Mouse (Mus musculus) hindbrain, embryonic 16.5 days (tissue): ENCODE measurements at regions not wholly inside any gene's neighbourhood (a gene's known extent, or its start where the extent isn't known, plus 50 kb on each side); places are given as distances from the start of the nearest gene placed in this dataset.

Source experiments
- ATAC-seq: fragments of 200-750 bp; cut with Nextera tagmentation; 2 replicates; pipeline ENCODE4 v1.8.0; 2017; ENCODE audit warnings: moderate TSS enrichment, moderate library complexity
- H3K27ac ChIP-seq: fragments of 300-500 bp; sonication (generic); 2 replicates; pipeline ENCODE4 v1.5.1; 2014; ENCODE audit warnings: low read depth, mild to moderate bottlenecking, control low read depth, low read length, moderate library complexity
- H3K27me3 ChIP-seq: fragments of 300-500 bp; sonication (generic); replicated peaks from 2 replicates; pipeline ENCODE4 v1.6.1; 2014; ENCODE audit warnings: low read length; ENCODE audit not compliant: control insufficient read depth, insufficient read depth
- H3K36me3 ChIP-seq: fragments of 300-500 bp; sonication (generic); 2 replicates; pipeline ENCODE4 v1.6.1; 2014; ENCODE audit warnings: mild to moderate bottlenecking, low read length, moderate library complexity, mixed read lengths; ENCODE audit not compliant: control insufficient read depth, insufficient read depth
- H3K4me1 ChIP-seq: fragments of 300-500 bp; sonication (generic); 2 replicates; pipeline ENCODE4 v1.6.1; 2014; ENCODE audit warnings: low read depth, low read length; ENCODE audit not compliant: control insufficient read depth, insufficient read depth
- H3K4me2 ChIP-seq: fragments of 300-500 bp; sonication (generic); 2 replicates; pipeline ENCODE4 v1.6.1; 2014; ENCODE audit warnings: mild to moderate bottlenecking, low read length, control low read depth, moderate library complexity
- H3K4me3 ChIP-seq: fragments of 300-500 bp; sonication (generic); 2 replicates; pipeline ENCODE4 v1.5.1; 2014; ENCODE audit warnings: mild to moderate bottlenecking, low read length, control low read depth, moderate library complexity
- H3K9ac ChIP-seq: fragments of 300-500 bp; sonication (generic); 2 replicates; pipeline ENCODE4 v1.6.1; 2014; ENCODE audit warnings: low read depth, mild to moderate bottlenecking, control low read depth, low read length, moderate library complexity
- H3K9me3 ChIP-seq: fragments of 300-500 bp; sonication (generic); 2 replicates; pipeline ENCODE4 v1.6.1; 2014; ENCODE audit warnings: mild to moderate bottlenecking, low read length, moderate library complexity; ENCODE audit not compliant: control insufficient read depth
- WGBS: fragments of 180-500 bp; shearing (Covaris S2); extraction: QIAGEN DNeasy Blood & Tissue Kit; methylation state at CpG from one replicate; pipeline ENCODE4 v1.1.7; 2014; 5-methylcytosine and 5-hydroxymethylcytosine counted together

DNA sequence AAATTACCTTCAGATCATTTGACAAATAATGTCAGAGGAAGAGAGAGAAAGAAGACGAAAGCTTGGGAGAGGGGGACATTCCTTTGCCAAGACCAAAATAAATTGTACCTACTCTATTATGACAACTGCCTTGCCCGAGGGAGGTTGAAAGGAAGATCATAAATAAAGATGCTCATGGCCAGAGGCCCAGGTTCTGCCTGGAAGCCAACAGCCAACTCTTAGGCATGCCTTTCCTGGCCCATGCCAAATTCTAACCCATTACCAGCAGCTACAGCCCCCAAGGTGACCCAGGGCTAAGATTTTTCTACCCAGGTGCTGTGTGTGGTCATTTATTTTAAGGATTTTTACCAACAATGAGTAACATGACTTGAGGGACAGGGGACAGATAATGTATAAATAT is 54.9 kb downstream of the Cbln1 start:
- no peak for ATAC-seq
- no peak overlapping the region for H3K4me2 ChIP-seq
- H3K9me3 ChIP-seq, result no peaks in the 10 kb centered on the region
- no peak overlapping the region for H3K9ac ChIP-seq
- no peaks in the 10 kb centered on the region for H3K27me3 ChIP-seq
- H3K4me3 ChIP-seq, result no peak overlapping the region
- 70% methylated on average over 2 of the region's 2 CpGs for WGBS
- no peaks in the 10 kb centered on the region for H3K36me3 ChIP-seq
- no peak overlapping the region for H3K27ac ChIP-seq
- no peaks in the 10 kb centered on the region for H3K4me1 ChIP-seq

DNA sequence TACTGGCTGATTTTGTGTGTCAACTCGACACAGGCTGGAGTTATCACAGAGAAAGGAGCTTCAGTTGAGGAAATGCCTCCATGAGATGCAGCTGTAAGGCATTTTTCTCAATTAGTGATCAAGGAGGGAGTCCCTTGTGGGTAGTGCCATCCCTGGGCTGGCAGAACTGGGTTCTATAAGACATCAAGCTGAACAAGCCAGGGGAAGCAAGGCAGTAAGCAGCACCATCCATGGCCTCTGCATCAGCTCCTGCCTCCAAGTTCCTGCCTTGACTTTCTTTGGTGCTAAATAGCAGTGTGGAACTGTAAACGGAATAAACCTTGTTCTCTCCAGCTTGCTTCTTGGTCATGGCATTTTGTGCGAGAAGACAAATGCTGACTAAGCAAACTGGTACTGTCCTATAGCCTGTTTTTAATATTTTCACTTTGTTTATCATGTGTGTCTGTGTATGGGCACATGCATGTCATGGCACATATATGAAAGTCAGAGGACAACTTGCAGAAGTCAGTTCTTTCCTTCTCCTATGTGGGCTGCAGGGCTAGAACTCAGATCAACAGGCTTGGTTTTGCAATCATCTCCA is 57.3 kb downstream of the Cbln1 start:
- Histone ChIP-seq H3K9ac (no peak overlapping the region), H3K4me1 (no peaks in the 10 kb centered on the region), H3K27ac (no peak overlapping the region), H3K9me3 (no peaks in the 10 kb centered on the region), H3K4me2 (no peak overlapping the region), H3K36me3 (no peaks in the 10 kb centered on the region), H3K27me3 (no peaks in the 10 kb centered on the region), H3K4me3 (no peak overlapping the region)
- no peak for ATAC-seq
- WGBS, result 83% methylated on average over 3 of the region's 3 CpGs

DNA sequence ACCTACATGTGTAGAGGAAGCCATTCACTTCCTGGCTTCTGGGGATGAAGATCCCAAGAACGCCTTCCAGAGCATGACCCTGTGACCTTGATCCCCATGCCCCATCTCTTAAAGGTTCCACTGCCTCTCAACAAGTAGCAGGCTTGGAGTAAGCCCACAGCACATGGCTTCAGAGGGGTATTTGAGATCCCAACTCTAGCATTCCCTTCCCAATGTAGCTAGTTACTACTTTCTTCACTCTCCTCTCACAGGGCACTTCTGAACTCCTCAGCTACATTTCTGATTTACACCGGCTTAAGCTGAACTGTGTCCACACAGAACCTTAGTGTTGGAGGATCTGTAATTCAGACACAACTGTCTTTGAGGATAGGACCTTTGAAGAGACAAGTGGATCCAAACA is 83.4 kb downstream of the Cbln1 start:
- no peak overlapping the region for H3K4me2 ChIP-seq
- H3K9ac ChIP-seq, result no peak overlapping the region
- no peaks in the 10 kb centered on the region for H3K4me1 ChIP-seq
- no peak overlapping the region for H3K4me3 ChIP-seq
- no peaks in the 10 kb centered on the region for H3K9me3 ChIP-seq
- no peaks in the 10 kb centered on the region for H3K27me3 ChIP-seq
- no peak overlapping the region for H3K27ac ChIP-seq
- ATAC-seq, result no peak
- H3K36me3 ChIP-seq, result no peaks in the 10 kb centered on the region
- 70% methylated on average over 2 of the region's 2 CpGs for WGBS

DNA sequence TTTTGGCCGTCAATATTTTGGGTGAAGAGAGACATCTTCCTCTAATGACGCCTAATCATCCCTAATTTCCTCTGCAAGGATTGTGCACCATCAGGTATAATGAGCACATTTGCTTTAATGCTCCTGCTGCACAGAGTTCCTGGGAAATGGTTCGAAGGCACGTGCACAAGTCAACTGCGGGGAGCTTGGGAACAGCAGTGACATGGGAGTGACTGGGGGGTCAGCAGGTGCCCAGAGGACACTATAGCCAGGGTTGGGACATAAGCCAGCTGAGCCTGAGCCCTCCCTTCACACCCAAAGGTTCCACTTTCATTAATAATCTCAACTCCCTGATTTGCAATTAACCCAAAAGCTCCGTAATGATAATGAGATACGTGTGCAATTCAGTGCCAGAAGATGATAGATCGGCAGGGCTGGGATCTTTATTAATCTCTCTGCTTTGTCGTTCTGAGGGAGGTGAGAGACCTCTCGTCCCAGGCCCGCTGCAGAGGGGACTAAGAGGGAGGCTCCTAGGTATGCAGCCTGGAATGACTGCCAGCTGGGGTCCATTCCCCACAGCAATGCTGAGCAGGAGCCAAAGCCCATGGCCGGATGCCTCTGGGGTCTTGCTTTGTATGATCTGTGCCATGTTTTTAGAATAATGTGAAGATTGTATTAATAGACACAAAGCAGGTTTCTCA is 88.7 kb downstream of the Cbln1 start:
- Histone ChIP-seq H3K4me1 (no peaks in the 10 kb centered on the region), H3K4me3 (no peak overlapping the region), H3K27ac (0 out of 2 replicates have a peak overlapping the region, but pooled peaks have one; percentile 37), H3K36me3 (no peaks in the 10 kb centered on the region), H3K9ac (no peak overlapping the region), H3K4me2 (no peak overlapping the region), H3K9me3 (no peaks in the 10 kb centered on the region), H3K27me3 (no peaks in the 10 kb centered on the region)
- ATAC-seq, result 0 out of 2 replicates have a peak, but pooled peaks have one; percentile 61
- WGBS, result 34% methylated on average over 12 of the region's 12 CpGs

DNA sequence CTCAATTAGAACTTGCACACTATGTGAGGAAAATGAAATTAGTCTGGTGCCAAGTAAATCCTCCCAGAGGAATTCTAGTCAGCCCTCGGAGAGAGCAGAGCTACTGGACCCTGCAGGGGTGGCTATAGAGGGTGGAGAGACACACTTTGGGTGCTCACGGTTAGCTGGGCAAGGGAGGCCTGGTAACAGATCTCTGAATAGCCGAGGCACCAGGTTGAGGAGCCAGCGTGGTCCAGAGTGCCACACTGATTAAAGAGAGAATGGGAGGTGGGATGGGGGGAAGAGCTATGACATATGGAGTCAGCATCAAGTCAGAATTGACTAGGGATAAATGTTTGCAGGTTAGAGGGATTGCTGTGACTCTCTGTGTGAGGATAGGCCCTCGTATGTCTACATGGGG is 90.1 kb downstream of the Cbln1 start:
- Histone ChIP-seq H3K9me3 (no peaks in the 10 kb centered on the region), H3K9ac (no peak overlapping the region), H3K4me2 (no peak overlapping the region), H3K27ac (no peak overlapping the region), H3K36me3 (no peaks in the 10 kb centered on the region), H3K4me3 (no peak overlapping the region), H3K27me3 (no peaks in the 10 kb centered on the region), H3K4me1 (no peaks in the 10 kb centered on the region)
- ATAC-seq, result no peak
- 76% methylated on average over 5 of the region's 5 CpGs for WGBS

DNA sequence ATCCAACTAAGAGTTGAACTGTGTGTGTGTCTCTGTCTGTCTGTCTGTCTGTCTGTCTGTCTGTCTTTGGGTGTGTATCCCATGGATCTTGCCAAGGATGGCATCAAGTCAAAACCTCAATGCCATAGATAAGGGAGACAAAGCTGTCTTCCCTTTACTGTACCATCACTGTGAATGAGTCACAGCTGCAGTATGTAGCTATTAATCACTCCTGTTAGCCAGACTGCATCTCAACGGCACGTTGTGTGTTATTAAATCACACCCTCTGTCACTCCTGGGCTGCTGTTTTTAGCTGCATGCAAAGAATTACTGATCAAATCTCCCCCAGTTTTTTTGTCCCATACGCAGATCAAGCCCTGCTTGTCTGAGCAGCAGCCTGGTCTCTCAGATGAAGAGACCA is 91.6 kb downstream of the Cbln1 start:
- H3K36me3 ChIP-seq, result no peaks in the 10 kb centered on the region
- WGBS, result 40% methylated on average over 3 of the region's 3 CpGs
- no peaks in the 10 kb centered on the region for H3K9me3 ChIP-seq
- H3K27me3 ChIP-seq, result no peaks in the 10 kb centered on the region
- H3K9ac ChIP-seq, result no peak overlapping the region
- H3K4me2 ChIP-seq, result no peak overlapping the region
- no peaks in the 10 kb centered on the region for H3K4me1 ChIP-seq
- H3K4me3 ChIP-seq, result no peak overlapping the region
- ATAC-seq, result no peak
- no peak overlapping the region for H3K27ac ChIP-seq

DNA sequence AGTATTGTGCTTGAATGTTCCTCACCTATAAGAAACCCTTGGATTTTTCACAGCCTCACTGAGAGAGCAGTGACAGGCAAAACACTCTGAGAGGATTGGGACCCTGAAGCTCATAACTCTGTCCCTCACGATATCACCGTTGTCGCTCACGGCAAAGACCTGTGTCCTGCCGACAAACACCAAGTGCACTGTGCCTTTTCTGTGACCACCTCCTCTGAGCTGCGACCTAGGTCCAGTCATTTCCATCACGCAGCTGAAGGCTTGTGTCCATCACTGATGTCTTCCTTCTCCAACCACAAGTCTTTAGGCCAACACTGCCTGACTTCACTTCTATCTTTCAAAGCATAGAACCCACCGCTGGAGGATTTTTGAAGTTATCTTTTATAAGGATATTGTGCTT is 93.1 kb downstream of the Cbln1 start:
- no peaks in the 10 kb centered on the region for H3K9me3 ChIP-seq
- 96% methylated on average over 8 of the region's 8 CpGs for WGBS
- ATAC-seq, result no peak
- no peak overlapping the region for H3K9ac ChIP-seq
- no peak overlapping the region for H3K4me3 ChIP-seq
- H3K4me2 ChIP-seq, result no peak overlapping the region
- H3K4me1 ChIP-seq, result peaks cover 3% of the 10 kb centered on the region; the same call in 1 of the 2 replicates
- no peaks in the 10 kb centered on the region for H3K36me3 ChIP-seq
- H3K27ac ChIP-seq, result no peak overlapping the region
- no peaks in the 10 kb centered on the region for H3K27me3 ChIP-seq

DNA sequence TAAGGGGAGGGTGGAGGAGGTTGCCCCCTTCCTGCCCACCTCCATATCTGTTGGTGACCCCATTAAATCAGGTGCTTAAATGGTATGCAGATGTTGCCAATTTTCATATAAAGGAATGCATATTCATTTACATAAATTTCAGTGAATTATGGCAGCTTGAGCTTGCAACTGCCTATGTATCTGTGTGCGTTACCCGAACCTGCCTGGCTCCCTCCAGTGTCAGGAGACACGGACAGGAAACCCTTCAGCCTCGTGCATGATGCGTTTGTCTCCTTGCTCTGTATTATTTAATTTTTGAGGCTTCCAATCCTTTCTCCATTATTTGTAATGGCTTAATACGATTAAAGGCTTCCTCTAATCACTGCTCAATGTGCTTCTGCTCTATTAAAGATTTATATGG is 98.4 kb downstream of the Cbln1 start:
- WGBS, result 49% methylated on average over 6 of the region's 6 CpGs
- ATAC-seq, result no peak
- no peaks in the 10 kb centered on the region for H3K36me3 ChIP-seq
- no peak overlapping the region for H3K27ac ChIP-seq
- H3K4me2 ChIP-seq, result no peak overlapping the region
- H3K4me3 ChIP-seq, result no peak overlapping the region
- H3K9ac ChIP-seq, result no peak overlapping the region
- no peaks in the 10 kb centered on the region for H3K9me3 ChIP-seq
- H3K4me1 ChIP-seq, result peaks cover 3% of the 10 kb centered on the region; the same call in 1 of the 2 replicates
- H3K27me3 ChIP-seq, result no peaks in the 10 kb centered on the region

DNA sequence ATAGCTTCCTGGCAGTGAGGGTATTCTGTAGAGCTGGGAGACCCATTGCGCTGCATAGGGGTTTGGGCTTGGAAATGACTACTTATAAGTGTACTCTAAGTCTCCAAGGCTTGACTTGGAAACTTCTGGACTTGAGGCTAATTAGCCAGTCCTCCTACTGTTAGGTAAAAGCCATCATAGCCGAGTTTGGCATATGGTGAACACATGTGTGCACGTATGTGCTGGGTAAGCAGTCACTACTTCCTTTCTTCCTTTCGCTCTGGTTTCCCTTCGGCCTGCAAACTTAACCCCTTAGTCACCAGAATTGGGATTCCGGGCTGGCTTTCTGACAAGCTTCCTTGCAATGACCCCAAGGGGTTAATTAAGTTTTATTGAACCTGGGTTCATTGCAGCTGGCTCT is 98.9 kb downstream of the Cbln1 start:
- no peak overlapping the region for H3K27ac ChIP-seq
- 24% methylated on average over 6 of the region's 6 CpGs for WGBS
- no peak for ATAC-seq

More for the DNA sequence above, 98.9 kb downstream of the Cbln1 start:
- Histone ChIP-seq H3K4me1 (peaks cover 3% of the 10 kb centered on the region; the same call in 1 of the 2 replicates), H3K4me2 (no peak overlapping the region), H3K27me3 (no peaks in the 10 kb centered on the region), H3K9ac (no peak overlapping the region), H3K9me3 (no peaks in the 10 kb centered on the region), H3K36me3 (no peaks in the 10 kb centered on the region), H3K4me3 (no peak overlapping the region)
